Mouse (Mus musculus) hindbrain, postnatal 0 days (tissue): ENCODE data around the gene Ppp1r15b. TPM values are rescaled to one million over a fixed set of nuclear protein-coding genes. Genes with fewer than 3 reads are reported as not detected.
A peak's percentile ranks its signal among the peaks of the same experiment; 100 is the strongest.

Experiments used
- ATAC-seq: fragments of 200-750 bp; cut with Nextera tagmentation; 2 replicates; pipeline ENCODE4 v1.8.0; 2017; ENCODE audit warnings: mild to moderate bottlenecking, moderate TSS enrichment, moderate library complexity
- DNase-seq: peaks from one replicate; pipeline ENCODE4 v3.0.0-alpha.2; 2015; ENCODE audit warnings: low spot score
- H3K27ac ChIP-seq: fragments of 300-500 bp; sonication (generic); 2 replicates; pipeline ENCODE4 v1.5.1; 2014; ENCODE audit warnings: mild to moderate bottlenecking
- H3K27me3 ChIP-seq: fragments of 300-500 bp; sonication (generic); 2 replicates; pipeline ENCODE4 v1.6.1; 2014; ENCODE audit warnings: low read length, mixed read lengths; ENCODE audit not compliant: insufficient read depth
- H3K36me3 ChIP-seq: fragments of 300-500 bp; sonication (generic); 2 replicates; pipeline ENCODE4 v1.6.1; 2014; ENCODE audit warnings: low read length, mixed read lengths; ENCODE audit not compliant: insufficient read depth
- H3K4me1 ChIP-seq: fragments of 300-500 bp; sonication (generic); 2 replicates; pipeline ENCODE4 v1.6.1; 2014; ENCODE audit warnings: antibody characterized with exemption, low read length, mixed read lengths; ENCODE audit not compliant: insufficient read depth
- H3K4me2 ChIP-seq: fragments of 300-500 bp; sonication (generic); 2 replicates; pipeline ENCODE4 v1.6.1; 2014; ENCODE audit warnings: low read depth, mild to moderate bottlenecking, low read length, moderate library complexity, mixed read lengths
- H3K4me3 ChIP-seq: fragments of 300-500 bp; sonication (generic); 2 replicates; pipeline ENCODE4 v1.5.1; 2014; ENCODE audit warnings: low read length
- H3K9ac ChIP-seq: fragments of 300-500 bp; sonication (generic); replicated peaks from 2 replicates; pipeline ENCODE4 v1.6.1; 2014; ENCODE audit warnings: mild to moderate bottlenecking, low read length, moderate library complexity, mixed read lengths
- H3K9me3 ChIP-seq: fragments of 300-500 bp; sonication (generic); 2 replicates; pipeline ENCODE4 v1.6.1; 2016; ENCODE audit warnings: low read length, mixed read lengths
- CTCF ChIP-seq: IDR thresholded peaks from 2 replicates; pipeline ENCODE4 v1.5.1; 2016; ENCODE audit warnings: antibody characterized with exemption, control low read depth, low read depth
- WGBS: fragments of 180-500 bp; shearing (Covaris S2); extraction: QIAGEN DNeasy Blood & Tissue Kit; methylation state at CpG from one replicate; pipeline ENCODE4 v1.1.7; 2014; 5-methylcytosine and 5-hydroxymethylcytosine counted together
- polyA plus RNA-seq: library from polyadenylated mRNA; unstranded; fragments of >200 nt; fragmentation: Nextera tagmentation; extraction: Ambion mirVana; gene quantifications from 2 replicates; pipeline ENCODE4 v1.2.1, GENCODE M21; 2015
- total RNA-seq: library from RNA; depleted of rRNA; stranded (reverse); fragments of >200 nt; gene quantifications from 2 replicates; pipeline ENCODE4 v1.2.3, GENCODE M21; 2014; rRNA removed

Ppp1r15b gene
- total and polyA plus RNA-seq, 2 experiments from 2014 or later = 17.0 to 37.4 TPM

DNA sequence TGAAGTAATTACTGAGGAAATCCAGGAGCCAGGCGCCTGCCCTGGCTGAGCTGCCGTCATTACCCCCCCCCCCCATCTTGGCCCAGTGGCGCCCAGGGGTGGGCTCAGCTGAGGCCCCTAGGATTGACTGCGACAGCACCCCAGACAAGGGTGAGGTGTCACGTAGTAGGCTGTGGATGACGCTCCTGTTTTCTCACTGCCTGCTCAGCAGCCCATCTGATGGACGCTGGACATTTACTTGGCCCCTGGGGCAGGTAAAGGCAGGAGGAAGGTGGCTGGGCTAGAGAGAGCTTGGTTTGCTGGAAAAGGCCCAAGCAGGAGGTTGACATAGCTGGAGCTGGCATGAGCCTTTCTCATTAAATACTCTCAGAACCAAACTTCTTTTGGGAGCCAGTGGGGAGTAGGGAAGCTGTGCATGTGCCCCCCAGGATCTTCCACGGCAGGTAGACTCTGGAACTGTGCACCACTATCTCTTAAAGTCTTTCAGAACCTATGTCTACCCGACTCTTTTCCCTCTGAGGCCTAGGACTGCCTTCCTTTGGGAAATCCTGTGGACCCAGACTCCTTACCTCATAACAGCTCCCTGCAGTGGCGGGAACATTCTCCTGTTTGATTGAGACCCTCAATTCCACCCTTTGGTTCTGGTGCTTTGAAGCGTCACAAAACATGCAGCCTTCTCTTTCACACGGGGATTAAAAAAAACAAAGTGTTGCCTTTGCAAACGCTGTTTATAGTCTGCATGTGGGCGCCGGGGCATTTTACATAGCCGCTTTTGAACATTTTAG is 52.4 kb downstream of the Ppp1r15b start:
- Histone ChIP-seq H3K4me3 (peak overlapping the region; percentile 60), H3K4me1 (peaks cover 12% of the 10 kb centered on the region; the same call in 1 of the 2 replicates), H3K4me2 (peak overlapping the region; percentile 79), H3K27me3 (no peaks in the 10 kb centered on the region), H3K9me3 (no peaks in the 10 kb centered on the region), H3K36me3 (no peaks in the 10 kb centered on the region), H3K9ac (peak overlapping the region; percentile 73), H3K27ac (peak overlapping the region; percentile 94)
- peak; percentile 5; the same call in 1 of the 2 replicates for ATAC-seq
- peak; percentile 36 for DNase-seq
- 10% methylated on average over 16 of the region's 16 CpGs for WGBS
- no peak for TF ChIP-seq CTCF

DNA sequence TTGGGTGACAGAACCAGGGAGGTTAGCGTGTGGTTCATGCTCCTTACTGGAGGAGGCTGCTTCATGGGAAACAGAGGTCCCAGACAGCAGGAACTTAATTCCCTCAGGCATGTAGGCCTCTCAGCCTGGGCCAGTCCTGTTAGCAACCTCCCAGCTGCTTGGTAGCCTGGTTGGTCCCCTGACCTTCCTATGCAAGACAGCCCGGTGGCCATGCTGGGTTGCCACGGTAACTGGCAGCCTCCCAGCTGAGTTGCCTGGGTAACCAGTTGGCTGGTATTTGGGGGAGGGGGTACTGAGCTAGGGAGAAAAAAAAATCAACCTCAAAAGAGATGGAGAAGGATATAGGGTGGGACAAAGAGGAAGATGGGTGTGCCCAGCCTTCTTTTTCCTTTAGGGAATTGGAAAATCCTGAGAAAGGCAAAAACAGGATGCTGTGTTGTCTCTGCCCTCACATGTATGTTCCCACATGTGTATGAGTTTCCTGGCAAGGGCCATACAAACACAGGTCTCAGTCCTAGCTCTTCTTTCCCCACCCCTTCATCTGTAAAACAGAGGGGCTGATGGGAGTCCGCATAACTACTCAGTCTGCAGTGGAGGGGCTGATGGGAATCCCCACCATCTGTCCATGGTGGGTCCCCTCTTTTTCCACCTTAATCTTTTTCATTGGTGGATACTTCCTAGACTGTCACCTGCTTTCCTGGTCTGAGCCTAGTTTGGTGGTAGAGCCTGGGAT is 57.2 kb downstream of the Ppp1r15b start:
- Histone ChIP-seq H3K9ac (no peak overlapping the region), H3K4me3 (no peak overlapping the region), H3K9me3 (no peaks in the 10 kb centered on the region), H3K4me2 (peak overlapping the region; percentile 23; the same call in 1 of the 2 replicates), H3K27ac (peak overlapping the region; percentile 73), H3K4me1 (peaks cover 5% of the 10 kb centered on the region; the same call in 1 of the 2 replicates), H3K27me3 (no peaks in the 10 kb centered on the region), H3K36me3 (no peaks in the 10 kb centered on the region; the same call in 1 of the 2 replicates)
- DNase-seq (peak; percentile 93), ATAC-seq (peak; percentile 88)
- TF ChIP-seq CTCF = no peak
- 11% methylated on average over 4 of the region's 4 CpGs for WGBS

DNA sequence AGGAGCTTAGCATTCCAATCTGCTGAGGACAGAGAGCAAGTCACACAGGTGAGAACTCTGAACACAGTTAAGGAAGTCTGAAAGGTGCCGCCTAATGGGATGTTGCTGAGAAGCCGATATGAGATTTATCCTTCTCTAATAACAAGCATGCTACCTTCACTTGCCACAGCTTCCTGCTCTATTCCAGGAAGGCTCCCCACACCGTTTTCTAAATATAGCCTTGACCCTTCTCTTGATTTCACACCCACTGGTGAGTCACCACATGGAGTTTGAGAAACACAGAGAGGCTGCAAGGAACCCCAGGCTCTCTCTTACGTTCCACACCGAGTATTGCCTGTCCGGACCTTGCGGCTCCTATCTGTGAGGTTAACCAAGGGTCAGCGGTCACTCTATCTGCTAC is 57.8 kb downstream of the Ppp1r15b start:
- Histone ChIP-seq H3K27me3 (no peaks in the 10 kb centered on the region), H3K9me3 (no peaks in the 10 kb centered on the region), H3K27ac (peak overlapping the region; percentile 73), H3K4me1 (peaks cover 5% of the 10 kb centered on the region; the same call in 1 of the 2 replicates), H3K36me3 (no peaks in the 10 kb centered on the region; the same call in 1 of the 2 replicates), H3K9ac (no peak overlapping the region), H3K4me2 (no peak overlapping the region), H3K4me3 (no peak overlapping the region)
- 69% methylated on average over 8 of the region's 8 CpGs for WGBS
- no peak for TF ChIP-seq CTCF
- DNase-seq = no peak
- 0 out of 2 replicates have a peak, but pooled peaks have one; percentile 1 for ATAC-seq

Other genes with a start within 250 kb of the Ppp1r15b start
- 55.3 and 61.3 TPM in 2 replicates for gene Mdm4, start 100.6 kb upstream of the Ppp1r15b start, total RNA-seq
- gene Mdm4, start 100.6 kb upstream of the Ppp1r15b start, polyA plus RNA-seq = 29.1 and 32.2 TPM in 2 replicates
- gene Pik3c2b, start 85.5 kb upstream of the Ppp1r15b start, total RNA-seq = 20.7 and 23.0 TPM in 2 replicates
- 7.1 and 8.7 TPM in 2 replicates for gene Pik3c2b, start 85.5 kb upstream of the Ppp1r15b start, polyA plus RNA-seq
- 41.0 and 44.1 TPM in 2 replicates for gene Plekha6, start 33.1 kb downstream of the Ppp1r15b start, total RNA-seq
- gene Plekha6, start 33.1 kb downstream of the Ppp1r15b start, polyA plus RNA-seq = 9.7 TPM in 2 replicates
- not detected in 2 replicates for gene Golt1a, start 178.7 kb downstream of the Ppp1r15b start, total RNA-seq
- gene Golt1a, start 178.7 kb downstream of the Ppp1r15b start, polyA plus RNA-seq = 0.08 TPM in 1 of 2 replicates, not detected in the other
- gene Kiss1, start 190.7 kb downstream of the Ppp1r15b start, total RNA-seq = not detected in 2 replicates
- 1.4 TPM in 1 of 2 replicates, not detected in the other for gene Kiss1, start 190.7 kb downstream of the Ppp1r15b start, polyA plus RNA-seq
- gene Ren1, start 219.4 kb downstream of the Ppp1r15b start, total RNA-seq = 0.58 and 1.1 TPM in 2 replicates
- gene Ren1, start 219.4 kb downstream of the Ppp1r15b start, polyA plus RNA-seq = 1.6 and 1.7 TPM in 2 replicates
- 36.7 and 49.7 TPM in 2 replicates for gene Etnk2, start 232.4 kb downstream of the Ppp1r15b start, total RNA-seq
- 27.4 and 29.6 TPM in 2 replicates for gene Etnk2, start 232.4 kb downstream of the Ppp1r15b start, polyA plus RNA-seq